Mouse (Mus musculus): ENCODE measurements around the gene Disp3.

Disp3 gene

GRCm38 (mm10) chr4:148291080-148291479, 3.3 kb upstream of the Disp3 start:
- DNase-seq (ENCODE audit: low spot score in 2 of 2), result no peak

- peak in 1 of 2 experiments; percentile 3 for DNase-seq (ENCODE audit: low spot score in 2 of 2)
Measured at GRCm38 (mm10) chr4:148288055-148288549, 337 bp upstream of the Disp3 start.

- no peak for DNase-seq (ENCODE audit: low spot score in 2 of 2)
Measured at GRCm38 (mm10) chr4:148287041-148287440, 724 bp downstream of the Disp3 start.

GRCm38 (mm10) chr4:148286226-148287031, 1.3 kb downstream of the Disp3 start:
- no peak for DNase-seq (ENCODE audit: low spot score in 2 of 2)

GRCm38 (mm10) chr4:148284219-148284618, 3.5 kb downstream of the Disp3 start:
- no peak for DNase-seq (ENCODE audit: low spot score in 2 of 2)

GRCm38 (mm10) chr4:148276816-148277491, 10.8 kb downstream of the Disp3 start:
- DNase-seq (ENCODE audit: low spot score in 2 of 2), result no peak

GRCm38 (mm10) chr4:148274671-148275070, 13.1 kb downstream of the Disp3 start:
- no peak for DNase-seq (ENCODE audit: low spot score in 2 of 2)

- no peak for DNase-seq (ENCODE audit: low spot score in 2 of 2)
Measured at GRCm38 (mm10) chr4:148273229-148273628, 14.5 kb downstream of the Disp3 start.

GRCm38 (mm10) chr4:148271656-148272055, 16.1 kb downstream of the Disp3 start:
- DNase-seq (ENCODE audit: low spot score in 2 of 2), result no peak

- no peak for DNase-seq (ENCODE audit: low spot score in 2 of 2)
Measured at GRCm38 (mm10) chr4:148266973-148267507, 20.7 kb downstream of the Disp3 start.

- DNase-seq (ENCODE audit: low spot score in 2 of 2), result no peak
Measured at GRCm38 (mm10) chr4:148259941-148260340, 27.8 kb downstream of the Disp3 start.

GRCm38 (mm10) chr4:148249341-148249740, 38.4 kb downstream of the Disp3 start:
- DNase-seq (ENCODE audit: low spot score in 2 of 2), result no peak

- no peak for DNase-seq (ENCODE audit: low spot score in 2 of 2)
Measured at GRCm38 (mm10) chr4:148240387-148240786, 47.4 kb downstream of the Disp3 start.

- DNase-seq (ENCODE audit: low spot score in 2 of 2), result no peak
Measured at GRCm38 (mm10) chr4:148239474-148240130, 48.2 kb downstream of the Disp3 start.

- no peak for DNase-seq (ENCODE audit: low spot score in 2 of 2)
Measured at GRCm38 (mm10) chr4:148238919-148239318, 48.8 kb downstream of the Disp3 start.

GRCm38 (mm10) chr4:148238218-148238617, 49.5 kb downstream of the Disp3 start:
- DNase-seq (ENCODE audit: low spot score in 2 of 2), result no peak

- no peak for DNase-seq (ENCODE audit: low spot score in 2 of 2)
Measured at GRCm38 (mm10) chr4:148236664-148237063, 51.1 kb downstream of the Disp3 start.

- DNase-seq (ENCODE audit: low spot score in 2 of 2), result no peak
Measured at GRCm38 (mm10) chr4:148233061-148233460, 54.7 kb downstream of the Disp3 start.

GRCm38 (mm10) chr4:148232615-148233014, 55.1 kb downstream of the Disp3 start:
- no peak for DNase-seq (ENCODE audit: low spot score in 2 of 2)

GRCm38 (mm10) chr4:148232124-148232523, 55.6 kb downstream of the Disp3 start:
- DNase-seq (ENCODE audit: low spot score in 2 of 2), result no peak

- no peak for DNase-seq (ENCODE audit: low spot score in 2 of 2)
Measured at GRCm38 (mm10) chr4:148229646-148230045, 58.1 kb downstream of the Disp3 start.

GRCm38 (mm10) chr4:148222983-148223382, 64.8 kb downstream of the Disp3 start:
- DNase-seq (ENCODE audit: low spot score in 2 of 2), result no peak

All from spleen, postnatal 36 days (tissue).